Mouse (Mus musculus) CH12.LX (cell line): ENCODE data around the gene P4hb. TPM values are rescaled to one million over a fixed set of nuclear protein-coding genes. Genes with fewer than 3 reads are reported as not detected.

Experiments used
- DNase-seq: peaks from one replicate; pipeline ENCODE4 v3.0.0-alpha.2; 2013; ENCODE audit errors: extremely low read depth
- H3K27ac ChIP-seq: 2 replicates; pipeline ENCODE4 v1.5.1; 2012; ENCODE audit warnings: low read depth, mild to moderate bottlenecking, control low read depth, moderate library complexity; ENCODE audit not compliant: insufficient read depth
- H3K27me3 ChIP-seq: replicated peaks from 2 replicates; pipeline ENCODE3; 2012; ENCODE audit warnings: inconsistent platforms
- H3K36me3 ChIP-seq, 2 experiments: replicated peaks in 1 of 2; 2 replicates each; pipeline versions ENCODE3 to v1.6.1; 2012; ENCODE audit warnings: inconsistent platforms in 1 of 2, low read length in 1 of 2, mild to moderate bottlenecking in 1 of 2, mixed read lengths in 1 of 2, moderate library complexity in 1 of 2; ENCODE audit not compliant: control insufficient read depth in 1 of 2, insufficient read depth in 1 of 2
- H3K4me1 ChIP-seq, 2 experiments: 2 replicates each; pipeline ENCODE4 v1.6.1; 2012; ENCODE audit warnings: inconsistent platforms in 1 of 2, moderate library complexity in 1 of 2; ENCODE audit not compliant: insufficient read depth in 2 of 2, control insufficient read depth in 1 of 2
- H3K4me2 ChIP-seq: 2 replicates; pipeline ENCODE4 v1.6.1; 2012; ENCODE audit warnings: low read depth, mild to moderate bottlenecking, control low read depth; ENCODE audit not compliant: poor library complexity, insufficient read depth, severe bottlenecking
- H3K4me3 ChIP-seq, 3 experiments: fragments of 150-350 bp in 1 of 3; sonication (generic) in 1 of 3; replicated peaks in 1 of 3; 2 replicates each; pipeline versions ENCODE3 to v1.5.1; 2011 to 2012; ENCODE audit warnings: low read depth in 2 of 3, low read length in 2 of 3, mild to moderate bottlenecking in 2 of 3, moderate library complexity in 2 of 3, control low read depth in 1 of 3, improper control_type of control experiment in 1 of 3, inconsistent platforms in 1 of 3, mixed read lengths in 1 of 3; ENCODE audit not compliant: poor library complexity in 1 of 3
- H3K79me2 ChIP-seq: replicated peaks from 2 replicates; pipeline ENCODE4 v1.6.1; 2012; ENCODE audit warnings: mild to moderate bottlenecking, moderate library complexity; ENCODE audit not compliant: control insufficient read depth, poor library complexity, insufficient read depth, severe bottlenecking; ENCODE audit errors: extremely low read depth
- H3K9ac ChIP-seq: 2 replicates; pipeline ENCODE4 v1.6.1; 2012; ENCODE audit warnings: low read depth, mild to moderate bottlenecking, control low read depth, moderate library complexity; ENCODE audit not compliant: insufficient read depth
- H3K9me3 ChIP-seq: replicated peaks from 2 replicates; pipeline ENCODE3; 2012; ENCODE audit warnings: low read length, inconsistent platforms, mixed read lengths
- CHD2 ChIP-seq: IDR thresholded peaks from 2 replicates; pipeline ENCODE4 v1.6.1; 2011; ENCODE audit warnings: low read length, improper control_type of control experiment
- CTCF ChIP-seq, 2 experiments: IDR thresholded peaks in 1 of 2; conservative IDR thresholded peaks in 1 of 2; 2 replicates each; pipeline ENCODE4 v1.5.1; 2011 to 2012; ENCODE audit warnings: low read depth in 2 of 2, low read length in 2 of 2, improper control_type of control experiment in 1 of 2, inconsistent platforms in 1 of 2, mild to moderate bottlenecking in 1 of 2, moderate library complexity in 1 of 2
- ETS1 ChIP-seq: conservative IDR thresholded peaks from 2 replicates; pipeline ENCODE4 v1.6.1; 2012; ENCODE audit warnings: low read depth, mild to moderate bottlenecking, inconsistent platforms, low read length, improper control_type of control experiment, moderate library complexity
- GABPA ChIP-seq: IDR thresholded peaks from 2 replicates; pipeline ENCODE4 v1.6.1; 2012; ENCODE audit warnings: low read depth, low read length, improper control_type of control experiment, inconsistent platforms; ENCODE audit not compliant: insufficient replicate concordance
- KAT2A ChIP-seq: IDR thresholded peaks from 2 replicates; pipeline ENCODE4 v1.6.1; 2012; ENCODE audit warnings: low read length, improper control_type of control experiment, inconsistent platforms; ENCODE audit not compliant: insufficient replicate concordance
- MAFK ChIP-seq: IDR thresholded peaks from 2 replicates; pipeline ENCODE4 v1.6.1; 2011; ENCODE audit warnings: low read length, improper control_type of control experiment; ENCODE audit not compliant: insufficient replicate concordance
- MAZ ChIP-seq: IDR thresholded peaks from 2 replicates; pipeline ENCODE4 v1.6.1; 2012; ENCODE audit warnings: low read depth, mild to moderate bottlenecking, inconsistent platforms, low read length, improper control_type of control experiment, moderate library complexity
- NELFE ChIP-seq: IDR thresholded peaks from 2 replicates; pipeline ENCODE4 v1.6.1; 2011; ENCODE audit warnings: low read depth, low read length, improper control_type of control experiment
- POLR2A ChIP-seq: IDR thresholded peaks from 2 replicates; pipeline ENCODE4 v1.6.1; 2011; ENCODE audit warnings: low read depth, mild to moderate bottlenecking, improper control_type of control experiment, low read length
- POLR2AphosphoS2 ChIP-seq: IDR thresholded peaks from 2 replicates; pipeline ENCODE4 v1.6.1; 2011; ENCODE audit warnings: low read depth, low read length, improper control_type of control experiment
- RAD21 ChIP-seq: IDR thresholded peaks from 2 replicates; pipeline ENCODE4 v1.6.1; 2011; ENCODE audit warnings: low read depth, mild to moderate bottlenecking, low read length, improper control_type of control experiment, moderate library complexity
- SIN3A ChIP-seq: IDR thresholded peaks from 2 replicates; pipeline ENCODE4 v1.6.1; 2012; ENCODE audit warnings: low read length, improper control_type of control experiment, inconsistent platforms
- SMC3 ChIP-seq: IDR thresholded peaks from 2 replicates; pipeline ENCODE4 v1.6.1; 2011; ENCODE audit warnings: low read depth, low read length, improper control_type of control experiment
- ZMIZ1 ChIP-seq: IDR thresholded peaks from 2 replicates; pipeline ENCODE4 v1.6.1; 2012; ENCODE audit warnings: low read depth, mild to moderate bottlenecking, inconsistent platforms, low read length, improper control_type of control experiment
- ZNF384 ChIP-seq: IDR thresholded peaks from 2 replicates; pipeline ENCODE4 v1.6.1; 2012; ENCODE audit warnings: low read depth, low read length, improper control_type of control experiment, inconsistent platforms
- dilution Hi-C: fragments of 300-500 bp; cut with MboI; formaldehyde crosslinking; loops from 2 replicates; pipeline ENCODE4 v1.14.3; 2020; ENCODE audit warnings: low sequenced_read_pairs; ENCODE audit not compliant: extremely low pct_unique_long_range_greater_than_20kb, extremely low pct_ligation_motif_present
- in situ Hi-C: fragments of 300-500 bp; cut with MboI; formaldehyde crosslinking; loops from 3 replicates; pipeline ENCODE4 v1.14.3; 2019; ENCODE audit warnings: low sequenced_read_pairs, low pct_ligation_motif_present, low pct_unique_long_range_greater_than_20kb, mixed read lengths
- polyA plus RNA-seq: library from polyadenylated mRNA; unstranded; fragments of >175 nt; gene quantifications from 2 replicates; pipeline ENCODE4 v1.2.1, GENCODE M21; 2012; ENCODE audit warnings: low read depth; ENCODE audit not compliant: insufficient read length
- total RNA-seq, 2 experiments: library from RNA; depleted of rRNA; stranded (reverse); fragments of 300-350 nt in 1 of 2; fragments of >200 nt in 1 of 2; gene quantifications; 2 replicates each; pipeline ENCODE4 v1.2.3; 2012 to 2014

The P4hb gene
- total and polyA plus RNA-seq, 3 experiments, result 486 to 644 (median 531) TPM

DNA sequence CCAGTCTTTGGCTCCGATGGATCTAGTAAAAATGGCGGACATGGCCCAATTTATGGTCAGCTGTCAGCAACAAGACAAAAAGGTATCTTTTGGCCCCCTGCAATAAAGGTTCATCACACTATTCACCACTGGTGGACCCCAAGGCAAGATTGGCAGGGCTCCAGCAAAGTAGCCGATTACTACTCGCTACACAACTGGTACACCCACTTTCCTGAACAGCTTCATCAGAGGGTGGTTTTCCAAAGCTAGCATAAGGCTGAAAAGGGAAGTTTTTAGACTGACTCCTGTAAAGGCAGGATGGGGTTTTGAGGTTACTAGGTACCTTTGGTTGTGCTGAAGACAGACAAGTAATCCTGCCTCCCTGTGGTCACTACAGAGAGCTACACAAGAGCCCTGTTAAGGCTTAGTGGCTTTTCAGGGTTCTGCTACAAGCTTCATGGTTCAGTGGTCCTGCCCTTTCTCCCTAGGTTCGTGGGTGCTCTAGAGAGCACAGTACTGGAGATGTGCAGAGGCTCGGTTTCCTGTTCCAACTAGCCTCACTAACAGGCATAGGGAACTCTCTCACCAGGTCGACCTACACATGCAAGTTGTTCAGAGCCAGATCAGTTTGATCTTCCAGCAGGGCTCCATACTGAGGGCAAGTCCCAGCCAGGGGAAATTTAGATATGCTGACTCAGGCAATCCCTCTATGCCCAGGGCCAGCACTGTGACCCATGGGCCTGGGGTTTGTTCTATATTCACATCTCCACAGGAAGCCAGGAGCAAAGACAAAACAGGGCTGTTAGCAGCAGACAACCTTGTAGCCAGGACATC, 4.4 kb upstream of the P4hb start:
- dilution Hi-C loops (no loop called here), in situ Hi-C loops (no loop called here)
- Histone ChIP-seq H3K27me3 (no peaks in the 10 kb centered on the region), H3K9me3 (no peaks in the 10 kb centered on the region), H3K4me3 (no peak overlapping the region), H3K79me2 (peaks cover 34% of the 10 kb centered on the region), H3K36me3 (peaks cover 32 to 46% of the 10 kb centered on the region in 2 experiments), H3K27ac (no peak overlapping the region), H3K4me1 (peaks cover 11 to 62% of the 10 kb centered on the region in 2 experiments), H3K4me2 (no peak overlapping the region), H3K9ac (no peak overlapping the region)
- TF ChIP-seq GABPA (no peak), MAZ (0 out of 2 replicates have a peak, but pooled peaks have one; percentile 24), SMC3 (peak; percentile 67), POLR2A (peak; percentile 19; the same call in 1 of the 2 replicates), CTCF (conservative IDR thresholded peaks at IDR 0.05 in 1 of 2, IDR thresholded peaks at IDR 0.05 in 1 of 2; ENCODE audit: low read depth in 2 of 2, low read length in 2 of 2) (peak; percentile 63 to 71), POLR2AphosphoS2 (peak; percentile 39), ZMIZ1 (0 out of 2 replicates have a peak, but pooled peaks have one; percentile 6), ETS1 (no peak), KAT2A (no peak), RAD21 (peak; percentile 28), MAFK (peak; percentile 85; the same call in 1 of the 2 replicates)
- DNase-seq, result peak; percentile 68

DNA sequence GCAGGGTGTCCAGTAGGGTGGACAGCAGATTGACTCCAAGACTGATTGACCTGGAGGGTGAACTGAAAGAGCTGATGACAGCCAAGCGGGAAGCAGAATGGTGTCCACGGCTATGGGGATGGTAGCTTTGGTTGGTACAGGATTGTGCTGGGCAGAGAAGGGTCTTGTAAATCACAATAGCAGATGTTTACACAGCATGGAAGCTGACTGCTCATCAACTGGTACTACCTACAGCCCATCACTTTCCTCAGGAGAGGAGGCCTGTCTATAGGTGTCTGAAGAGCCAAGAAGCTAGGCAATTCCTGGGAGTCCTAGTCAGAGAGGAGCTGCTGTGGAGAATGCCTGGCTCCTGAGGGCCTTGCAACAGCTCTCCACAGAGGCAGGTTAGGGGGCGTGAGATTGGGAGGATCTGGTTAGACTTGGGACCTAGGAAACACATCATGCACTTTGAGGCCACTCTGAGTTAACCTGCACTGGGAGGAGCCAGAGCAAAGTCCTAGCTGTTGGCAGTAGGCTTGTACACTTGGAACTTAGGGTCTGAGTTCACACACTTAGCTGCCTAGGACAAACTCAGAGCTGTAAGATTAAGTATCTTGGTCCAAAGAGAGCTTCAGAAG, 3.4 kb upstream of the P4hb start:
- Histone ChIP-seq H3K9ac (no peak overlapping the region), H3K4me2 (no peak overlapping the region), H3K4me1 (peaks cover 11 to 61% of the 10 kb centered on the region in 2 experiments), H3K79me2 (peaks cover 43% of the 10 kb centered on the region), H3K9me3 (no peaks in the 10 kb centered on the region), H3K27ac (no peak overlapping the region), H3K4me3 (no peak overlapping the region), H3K36me3 (peaks cover 32 to 46% of the 10 kb centered on the region in 2 experiments), H3K27me3 (no peaks in the 10 kb centered on the region)
- TF ChIP-seq SIN3A (0 out of 2 replicates have a peak, but pooled peaks have one; percentile 0), POLR2AphosphoS2 (peak; percentile 65; the same call in 1 of the 2 replicates), CHD2 (0 out of 2 replicates have a peak, but pooled peaks have one; percentile 2), NELFE (no peak), ZNF384 (no peak), POLR2A (peak; percentile 65)
- in situ Hi-C loops (no loop called here), dilution Hi-C loops (no loop called here)
- no peak for DNase-seq
